Mouse (Mus musculus) liver, adult 2 months (tissue): Measurements from ENCODE around the gene Uri1. TPM values are rescaled to one million over a fixed set of nuclear protein-coding genes. Genes with fewer than 3 reads are reported as not detected.

ENCODE experiments used
- DNase-seq: peaks from one replicate; pipeline ENCODE4 v3.0.0-alpha.2; 2011; ENCODE audit warnings: low read depth, low spot score; ENCODE audit errors: extremely low read depth
- H3K27ac ChIP-seq: fragments of 200-500 bp; replicated peaks from 2 replicates; pipeline ENCODE4 v1.5.1; 2012; ENCODE audit warnings: low read depth, mild to moderate bottlenecking, control low read depth, inconsistent platforms, low read length; ENCODE audit not compliant: insufficient read depth
- H3K27me3 ChIP-seq: fragments of 200-500 bp; 2 replicates; pipeline ENCODE4 v1.6.1; 2012; ENCODE audit warnings: mild to moderate bottlenecking, moderate library complexity, low read length, inconsistent platforms; ENCODE audit not compliant: control insufficient read depth, insufficient read depth
- H3K36me3 ChIP-seq: fragments of 200-500 bp; 2 replicates; pipeline ENCODE4 v1.6.1; 2012; ENCODE audit warnings: low read length, inconsistent platforms; ENCODE audit not compliant: control insufficient read depth, insufficient read depth
- H3K4me1 ChIP-seq: fragments of 200-500 bp; 2 replicates; pipeline ENCODE4 v1.6.1; 2011; ENCODE audit warnings: low read length; ENCODE audit not compliant: control insufficient read depth, insufficient read depth
- H3K4me3 ChIP-seq: fragments of 200-500 bp; 2 replicates; pipeline ENCODE4 v1.5.1; 2011; ENCODE audit warnings: low read depth, mild to moderate bottlenecking, control low read depth, low read length, moderate library complexity; ENCODE audit not compliant: insufficient read depth
- H3K79me2 ChIP-seq: fragments of 200-500 bp; 2 replicates; pipeline ENCODE4 v1.6.1; 2012; ENCODE audit warnings: inconsistent platforms, mild to moderate bottlenecking, low read length, moderate library complexity; ENCODE audit not compliant: control insufficient read depth, insufficient read depth
- H3K9ac ChIP-seq: fragments of 200-500 bp; 2 replicates; pipeline ENCODE4 v1.6.1; 2012; ENCODE audit warnings: low read depth, mild to moderate bottlenecking, control low read depth, inconsistent platforms, low read length
- CTCF ChIP-seq: fragments of 200-500 bp; IDR thresholded peaks from 2 replicates; pipeline ENCODE4 v1.5.1; 2011; ENCODE audit warnings: low read depth, low read length, control low read depth
- POLR2A ChIP-seq: fragments of 200-500 bp; IDR thresholded peaks from 2 replicates; pipeline ENCODE4 v1.6.1; 2011; ENCODE audit warnings: low read length, control low read depth; ENCODE audit not compliant: insufficient read depth; ENCODE audit errors: extremely low read depth
- WGBS: fragments of 180-500 bp; shearing (Covaris S2); methylation state at CpG from one replicate; pipeline ENCODE4 v1.1.7; 2018; 5-methylcytosine and 5-hydroxymethylcytosine counted together
- polyA plus RNA-seq: library from polyadenylated mRNA; depleted of rRNA; stranded (reverse); fragments of >200 nt; gene quantifications from 2 replicates; pipeline ENCODE4 v1.2.3, GENCODE M21; 2012
- total RNA-seq: library from RNA; depleted of rRNA; stranded (reverse); fragments of >200 nt; gene quantifications from 2 replicates; pipeline ENCODE4 v1.2.3, GENCODE M21; 2014

Uri1 gene
- total and polyA plus RNA-seq, 2 experiments, result 6.2 to 13.9 TPM

GRCm38 (mm10) chr7:37934770-37935182 lies 88.6 kb downstream of the Uri1 start:
- Histone ChIP-seq H3K4me1 (peaks cover 8% of the 10 kb centered on the region), H3K27ac (no peak overlapping the region), H3K36me3 (no peaks in the 10 kb centered on the region), H3K4me3 (no peak overlapping the region), H3K79me2 (no peaks in the 10 kb centered on the region), H3K27me3 (no peaks in the 10 kb centered on the region), H3K9ac (no peak overlapping the region)
- TF ChIP-seq CTCF (peak; percentile 70), POLR2A (no peak)
- peak; percentile 37 for DNase-seq
- 48% methylated on average over 5 of the region's 5 CpGs for WGBS

- no peak overlapping the region for H3K27ac ChIP-seq
- DNase-seq, result no peak
- H3K79me2 ChIP-seq, result no peaks in the 10 kb centered on the region
- 83% methylated on average over 9 of the region's 9 CpGs for WGBS
- H3K36me3 ChIP-seq, result no peaks in the 10 kb centered on the region
- H3K4me3 ChIP-seq, result no peak overlapping the region
- H3K9ac ChIP-seq, result no peak overlapping the region
- no peak for TF ChIP-seq CTCF
- TF ChIP-seq POLR2A, result no peak
- H3K27me3 ChIP-seq, result no peaks in the 10 kb centered on the region
- peaks cover 8% of the 10 kb centered on the region for H3K4me1 ChIP-seq
These were observed 89.5 kb downstream of the Uri1 start for GRCm38 (mm10) chr7:37933754-37934308.

- H3K27ac ChIP-seq, result no peak overlapping the region
- WGBS, result 21% methylated on average over 3 of the region's 3 CpGs
- TF ChIP-seq CTCF, result no peak
- no peak for TF ChIP-seq POLR2A
These were observed 91.7 kb downstream of the Uri1 start for GRCm38 (mm10) chr7:37931631-37932030.

GRCm38 (mm10) chr7:37929738-37930137 lies 93.6 kb downstream of the Uri1 start:
- 80% methylated on average over 5 of the region's 5 CpGs for WGBS
- DNase-seq, result no peak

More at GRCm38 (mm10) chr7:37931631-37932030, 91.7 kb downstream of the Uri1 start:
- Histone ChIP-seq H3K9ac (no peak overlapping the region), H3K79me2 (no peaks in the 10 kb centered on the region), H3K4me1 (peaks cover 3% of the 10 kb centered on the region), H3K27me3 (no peaks in the 10 kb centered on the region), H3K4me3 (no peak overlapping the region), H3K36me3 (no peaks in the 10 kb centered on the region)
- DNase-seq, result peak; percentile 64

GRCm38 (mm10) chr7:37922999-37923398 lies 100.4 kb downstream of the Uri1 start:
- Histone ChIP-seq H3K9ac (no peak overlapping the region), H3K4me3 (no peak overlapping the region), H3K36me3 (no peaks in the 10 kb centered on the region), H3K27ac (no peak overlapping the region), H3K79me2 (no peaks in the 10 kb centered on the region), H3K27me3 (no peaks in the 10 kb centered on the region), H3K4me1 (no peaks in the 10 kb centered on the region)
- DNase-seq, result no peak
- TF ChIP-seq CTCF, result no peak; the same call in 1 of the 2 replicates
- no peak for TF ChIP-seq POLR2A
- 78% methylated on average over 4 of the region's 4 CpGs for WGBS

More at GRCm38 (mm10) chr7:37929738-37930137, 93.6 kb downstream of the Uri1 start:
- H3K9ac ChIP-seq, result no peak overlapping the region
- H3K4me1 ChIP-seq, result peaks cover 3% of the 10 kb centered on the region
- H3K27me3 ChIP-seq, result no peaks in the 10 kb centered on the region
- TF ChIP-seq CTCF (no peak), POLR2A (no peak)
- no peak overlapping the region for H3K4me3 ChIP-seq
- H3K27ac ChIP-seq, result no peak overlapping the region
- no peaks in the 10 kb centered on the region for H3K79me2 ChIP-seq
- H3K36me3 ChIP-seq, result no peaks in the 10 kb centered on the region

- Histone ChIP-seq H3K27me3 (no peaks in the 10 kb centered on the region), H3K4me3 (no peak overlapping the region), H3K79me2 (no peaks in the 10 kb centered on the region), H3K36me3 (no peaks in the 10 kb centered on the region), H3K27ac (no peak overlapping the region), H3K4me1 (no peaks in the 10 kb centered on the region), H3K9ac (no peak overlapping the region)
- DNase-seq, result no peak
- WGBS, result 88% methylated on average over 17 of the region's 17 CpGs
- no peak for TF ChIP-seq POLR2A
- TF ChIP-seq CTCF, result no peak
These were observed 101.5 kb downstream of the Uri1 start for GRCm38 (mm10) chr7:37921681-37922430.
